Mouse (Mus musculus) inflammation-experienced regulatory T-cells, adult 6 months (primary cell): ENCODE measurements around the gene Col4a4. TPM values are rescaled to one million over a fixed set of nuclear protein-coding genes. Genes with fewer than 3 reads are reported as not detected.

ENCODE experiments used
- ATAC-seq: one replicate; pipeline ENCODE4 v1.8.0; 2017
- polyA plus RNA-seq, 3 experiments: library from polyadenylated mRNA; unstranded; fragments of 100-300 nt; shearing (Covaris generic); gene quantifications; one replicate each; pipeline ENCODE4 v1.2.1; 2017

The Col4a4 gene
- polyA plus RNA-seq, 3 experiments from 2014 or later = 0.05 to 0.40 (median 0.33) TPM

GRCm38 (mm10) chr1:82577339-82577738 is 9.3 kb downstream of the Col4a4 start:
- no peak for ATAC-seq

DNA sequence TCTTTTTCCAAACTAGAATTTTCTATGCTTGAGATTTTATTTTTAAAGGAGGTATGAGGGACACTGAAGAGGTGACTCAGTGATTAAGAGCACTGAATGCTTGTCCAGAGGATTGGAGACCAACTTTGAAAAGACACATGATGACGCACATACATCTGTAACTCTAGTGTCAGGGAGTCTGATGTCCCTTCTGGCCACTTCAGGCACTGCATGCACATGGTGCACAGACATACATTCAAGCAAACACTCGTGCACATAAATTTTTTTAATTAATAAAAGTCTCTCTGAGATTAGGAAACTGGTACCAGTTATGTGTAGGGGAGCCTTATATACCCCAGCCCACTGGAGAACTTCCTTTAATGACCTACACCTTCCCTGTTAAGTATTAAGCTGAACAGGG is 10.5 kb downstream of the Col4a4 start:
- no peak for ATAC-seq

- no peak for ATAC-seq
Observed at GRCm38 (mm10) chr1:82575681-82576080, 11.0 kb downstream of the Col4a4 start.

- no peak for ATAC-seq
Observed at GRCm38 (mm10) chr1:82571758-82572157, 14.9 kb downstream of the Col4a4 start.

DNA sequence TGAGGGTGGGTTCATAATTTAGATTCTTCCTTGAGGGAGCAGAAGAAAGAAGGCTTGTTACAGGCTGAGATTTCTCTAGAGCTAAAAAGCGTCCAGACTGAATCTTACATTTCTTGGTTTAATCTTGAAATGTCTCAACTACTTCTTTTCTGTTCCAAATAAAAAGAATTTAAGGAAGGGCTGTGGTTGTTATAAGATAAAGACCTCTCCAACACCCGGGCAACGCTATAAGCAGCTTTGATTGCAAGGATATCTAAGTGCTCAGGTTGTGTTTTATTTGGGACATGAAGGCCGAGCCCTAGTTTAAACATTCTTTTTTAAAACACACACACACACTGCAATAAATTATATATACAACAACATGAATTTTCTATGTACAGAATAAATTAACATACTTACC is 17.2 kb downstream of the Col4a4 start:
- no peak for ATAC-seq

DNA sequence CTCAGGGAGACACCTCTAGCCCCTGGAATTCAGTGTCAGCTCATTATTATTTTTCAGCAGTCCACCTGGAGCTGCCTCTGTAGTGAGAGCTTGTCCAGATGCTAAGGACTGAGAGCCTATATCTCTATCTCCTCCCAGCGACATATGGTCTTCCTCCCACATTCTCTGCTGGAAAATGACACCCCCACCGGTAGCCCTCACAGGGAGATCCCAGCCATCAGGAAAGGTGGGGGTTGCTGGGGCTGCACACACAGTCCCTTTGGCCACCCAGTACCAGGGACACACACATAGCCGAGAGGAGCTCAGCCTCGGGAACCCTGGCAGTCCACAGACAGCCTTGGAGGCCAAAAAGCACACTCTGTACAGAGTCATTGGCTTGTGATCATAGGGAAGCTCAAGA is 26.4 kb downstream of the Col4a4 start:
- ATAC-seq = no peak

- ATAC-seq = no peak
Observed at GRCm38 (mm10) chr1:82554889-82555288, 31.8 kb downstream of the Col4a4 start.

DNA sequence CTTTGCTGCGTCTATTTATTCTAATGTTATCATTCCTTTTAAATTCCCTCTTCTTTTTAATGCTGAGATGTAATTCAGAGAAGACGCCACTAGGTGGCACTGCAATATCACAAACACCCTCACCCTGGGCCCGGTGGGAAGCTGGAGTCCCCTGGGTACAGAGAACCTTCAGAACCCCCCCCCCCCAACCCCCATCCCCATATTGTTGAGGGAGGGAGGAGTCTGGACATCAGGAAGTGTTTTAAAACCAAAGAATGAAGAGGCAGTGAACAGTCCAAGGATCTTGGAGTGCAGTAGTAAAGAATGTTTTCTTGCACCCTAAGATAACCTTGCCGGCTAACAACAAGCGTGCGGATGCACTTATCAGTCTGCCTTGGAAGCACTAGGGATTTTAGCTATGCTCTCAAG is 32.2 kb downstream of the Col4a4 start:
- ATAC-seq = no peak

GRCm38 (mm10) chr1:82545199-82545960 is 41.3 kb downstream of the Col4a4 start:
- ATAC-seq = no peak

DNA sequence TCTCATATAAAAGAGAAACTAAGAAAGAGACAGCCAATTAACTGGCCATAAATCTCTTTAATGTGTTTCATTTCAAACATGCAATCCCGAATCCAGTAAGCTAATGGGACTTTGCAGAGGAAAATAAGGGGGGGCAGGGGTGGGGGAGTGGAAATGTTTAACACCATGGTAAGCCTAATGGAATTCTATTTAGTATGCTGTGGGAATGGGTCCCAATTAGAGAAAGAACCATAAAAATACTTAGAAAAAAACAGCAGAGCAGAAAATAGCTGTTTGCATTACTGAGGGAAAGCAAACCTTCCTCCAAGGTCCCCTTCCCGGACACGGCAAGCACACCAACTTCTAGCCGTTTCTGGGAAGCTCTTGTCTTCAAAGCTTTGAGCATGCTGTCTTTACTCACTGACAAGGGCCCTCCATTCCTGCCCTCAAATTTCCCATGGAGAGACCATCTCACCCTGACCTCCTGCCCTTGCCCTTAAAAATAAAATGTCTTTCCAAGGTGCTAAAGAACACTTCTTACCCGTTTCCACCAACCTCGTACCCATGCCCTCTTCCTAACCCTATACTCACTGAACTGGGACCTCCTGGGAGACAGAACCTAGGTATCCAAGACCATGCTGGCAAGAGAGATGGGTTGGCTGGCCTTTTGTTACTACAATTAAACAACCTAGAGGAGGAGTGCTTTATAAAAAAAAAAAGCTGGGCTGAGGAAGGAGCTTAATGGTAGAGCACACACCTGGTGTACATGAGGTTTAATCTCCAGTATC is 42.0 kb downstream of the Col4a4 start:
- ATAC-seq = no peak

- no peak for ATAC-seq
Observed at GRCm38 (mm10) chr1:82543934-82544333, 42.7 kb downstream of the Col4a4 start.

- no peak for ATAC-seq
Observed at GRCm38 (mm10) chr1:82540056-82540455, 46.6 kb downstream of the Col4a4 start.

GRCm38 (mm10) chr1:82537848-82538247 is 48.8 kb downstream of the Col4a4 start:
- no peak for ATAC-seq

DNA sequence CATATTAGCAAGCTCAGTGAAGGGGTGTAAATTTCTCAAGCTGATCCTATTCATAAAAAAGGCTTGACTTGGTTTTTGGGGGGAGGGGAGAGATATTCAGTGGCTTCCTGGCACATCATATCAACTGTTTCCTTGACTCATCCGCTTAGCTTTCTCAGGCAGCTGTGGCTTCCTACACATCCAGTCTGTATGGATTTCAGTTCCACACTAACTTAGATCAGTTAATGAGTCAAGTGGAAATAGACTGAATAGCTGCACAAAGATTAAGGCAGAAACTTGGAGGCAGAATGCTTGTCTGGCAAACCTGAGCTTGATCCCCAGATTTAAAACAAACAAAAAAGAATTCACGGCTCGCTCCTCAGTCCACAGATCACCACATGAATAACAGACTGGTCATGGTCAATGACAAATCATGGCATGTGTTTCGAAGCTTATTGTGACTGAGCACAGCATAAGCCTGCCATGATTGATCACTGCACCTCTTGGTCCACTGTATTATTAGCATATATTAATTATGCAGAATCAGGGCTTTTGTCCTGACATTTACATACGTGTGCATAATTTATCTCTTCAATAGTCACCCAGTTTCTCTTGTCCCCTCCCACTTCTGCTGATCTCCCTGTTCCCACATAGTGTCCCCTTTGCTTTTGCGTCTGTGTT is 50.0 kb downstream of the Col4a4 start:
- no peak for ATAC-seq

GRCm38 (mm10) chr1:82527931-82528330 is 58.7 kb downstream of the Col4a4 start:
- ATAC-seq = no peak

DNA sequence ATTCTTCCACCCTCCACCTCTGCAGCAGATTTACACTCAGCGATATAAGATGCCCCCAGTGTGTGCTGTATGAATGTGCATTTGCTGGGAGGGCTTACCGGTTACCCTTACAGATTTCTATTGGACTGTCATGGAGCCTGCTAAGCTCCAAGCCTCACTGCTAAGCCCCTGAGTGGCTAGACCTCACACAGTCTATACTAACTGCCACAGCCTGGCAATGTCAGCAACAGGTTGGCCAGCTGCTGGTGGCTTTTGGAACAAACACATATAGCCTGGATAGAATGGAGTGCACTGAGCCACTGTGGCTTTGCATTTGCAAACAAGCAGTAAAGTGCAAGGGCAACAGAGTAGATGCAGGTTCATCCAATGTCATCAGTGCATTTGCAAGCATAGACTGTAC is 94.7 kb downstream of the Col4a4 start:
- no peak for ATAC-seq

DNA sequence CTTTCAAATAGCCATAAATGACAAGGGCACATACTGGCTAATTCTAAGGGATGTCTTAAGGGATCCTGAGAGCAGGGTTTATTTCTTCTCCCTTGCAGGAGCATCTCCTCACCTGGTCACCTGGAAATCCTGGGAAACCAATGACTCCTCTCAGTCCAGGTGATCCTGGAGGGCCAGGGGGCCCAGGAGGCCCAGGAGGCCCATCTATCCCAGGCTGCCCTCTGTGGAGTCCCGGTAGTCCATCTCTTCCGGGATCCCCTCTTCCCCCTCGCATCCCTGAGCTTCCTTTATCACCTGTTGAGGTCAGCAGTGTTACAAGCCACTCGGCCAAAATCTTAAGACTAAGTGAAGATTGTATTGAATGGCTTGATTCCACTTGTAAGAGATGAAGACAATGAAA is 100.3 kb downstream of the Col4a4 start:
- ATAC-seq = no peak

DNA sequence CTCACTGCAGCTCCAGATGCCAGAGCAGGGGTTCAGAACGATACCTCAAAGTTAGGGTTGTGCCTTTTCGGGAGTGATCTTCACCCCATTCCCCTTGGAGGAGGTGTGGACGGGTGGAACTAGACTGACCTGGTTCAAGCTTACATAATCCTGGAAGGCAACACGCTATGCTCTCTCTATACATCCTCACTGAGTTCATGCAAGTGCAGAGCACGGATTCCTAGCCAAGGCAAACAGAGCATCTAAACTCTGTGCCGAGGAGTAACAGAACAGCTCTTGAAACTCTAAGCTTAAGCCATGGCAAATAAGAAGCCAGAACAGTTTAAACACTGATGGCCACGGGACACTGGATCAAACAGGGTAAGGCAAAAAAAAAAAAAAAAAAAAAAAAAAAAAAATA is 104.3 kb downstream of the Col4a4 start:
- no peak for ATAC-seq

GRCm38 (mm10) chr1:82479696-82480487 is 106.8 kb downstream of the Col4a4 start:
- ATAC-seq = no peak

DNA sequence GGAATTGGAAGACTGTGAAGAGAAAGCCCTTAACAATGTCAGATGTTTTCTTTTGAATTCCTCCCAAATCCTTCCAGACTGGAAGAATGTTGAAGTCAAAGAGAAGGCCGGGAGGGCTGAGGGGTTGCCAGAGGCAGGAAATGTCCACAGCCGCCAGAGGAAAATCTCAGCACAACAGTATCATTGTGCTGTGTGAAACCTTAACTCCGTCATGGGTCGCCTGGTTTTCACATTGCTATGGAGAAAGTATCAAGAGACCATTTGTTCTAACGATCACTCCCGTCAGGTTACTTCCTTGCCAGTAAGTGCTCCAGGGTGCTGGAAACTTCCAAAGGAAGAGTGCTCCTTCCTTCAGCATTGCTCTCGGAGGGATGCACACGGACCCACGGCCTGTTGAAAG is 109.9 kb downstream of the Col4a4 start:
- ATAC-seq = no peak

- ATAC-seq = no peak
Observed at GRCm38 (mm10) chr1:82476256-82476655, 110.4 kb downstream of the Col4a4 start.

- no peak for ATAC-seq
Observed at GRCm38 (mm10) chr1:82475821-82476220, 110.8 kb downstream of the Col4a4 start.

DNA sequence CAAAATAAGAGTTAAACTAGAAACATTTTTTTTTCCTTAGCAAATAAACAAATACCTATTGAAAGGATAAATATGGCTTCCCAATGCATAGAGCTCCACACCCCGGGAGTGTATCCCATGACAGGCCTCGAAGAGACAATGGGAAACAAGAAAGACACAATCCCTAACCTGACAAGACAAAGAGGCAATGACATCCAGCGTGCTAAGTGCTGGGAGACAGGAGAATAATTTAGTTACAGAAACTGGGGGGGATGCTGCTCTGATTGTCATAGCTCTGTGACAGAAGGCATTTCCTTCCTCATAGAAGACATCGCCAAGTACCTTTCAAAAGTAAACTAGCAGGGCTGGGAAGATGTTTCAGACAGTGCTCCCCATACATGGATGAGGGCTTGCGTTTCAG is 111.4 kb downstream of the Col4a4 start:
- ATAC-seq = no peak
